Mouse (Mus musculus) retina, postnatal 7 days (tissue): ENCODE data around the gene Sema4c.
"Not testable (repeated sequence)": the region's sequence is repeated elsewhere in the genome, so short reads cannot be mapped to it uniquely, and the experiment has no call there.

ENCODE experiments used
- DNase-seq: peaks from one replicate; pipeline ENCODE4 v3.0.0-alpha.2; 2012; ENCODE audit warnings: low read depth, low spot score

Sema4c gene

DNA sequence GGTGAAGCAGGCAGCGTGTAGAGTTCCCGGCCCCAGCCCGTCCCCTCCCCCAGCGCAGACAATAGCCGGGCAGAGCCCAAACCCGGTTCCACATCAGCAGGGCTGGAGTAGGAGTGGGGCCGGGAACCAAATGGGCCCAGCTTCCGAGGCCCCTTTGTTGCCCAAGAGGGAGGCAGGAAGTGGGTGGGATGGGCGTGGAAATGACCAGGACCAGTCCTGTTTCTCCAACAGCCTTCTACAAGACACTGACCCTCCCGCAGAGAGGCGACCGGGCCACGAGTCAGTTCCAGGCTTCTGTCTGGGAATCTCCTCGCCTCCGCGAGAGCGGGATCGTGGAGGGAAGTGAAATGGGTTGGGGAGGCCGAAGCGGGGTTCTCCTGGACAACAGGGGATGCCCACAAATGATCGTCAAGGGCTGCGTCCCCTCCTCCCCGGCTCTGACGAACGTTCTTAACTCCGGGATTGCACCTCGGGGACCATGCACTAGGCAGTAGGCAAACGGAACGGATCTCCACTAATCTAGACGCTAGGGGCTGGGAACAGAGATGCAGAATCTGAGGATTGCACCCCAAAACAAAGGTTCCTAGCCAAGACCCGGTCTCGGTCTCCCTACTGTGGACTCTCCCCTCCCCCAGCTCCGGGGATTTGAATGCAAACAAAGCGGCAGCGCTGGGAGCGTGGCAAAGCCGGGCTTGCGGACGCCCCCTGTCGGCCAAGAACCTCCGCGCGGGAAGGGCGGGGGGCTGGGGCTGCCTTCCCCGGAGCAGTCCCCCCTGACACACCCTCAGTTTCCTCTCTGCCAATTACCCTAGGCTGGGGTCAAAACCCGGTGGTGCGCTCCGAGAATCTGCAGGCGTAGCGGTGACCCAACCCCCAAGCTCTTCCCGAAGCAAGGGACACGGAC is 1.3 kb downstream of the Sema4c start:
- peak; percentile 83 for DNase-seq

DNA sequence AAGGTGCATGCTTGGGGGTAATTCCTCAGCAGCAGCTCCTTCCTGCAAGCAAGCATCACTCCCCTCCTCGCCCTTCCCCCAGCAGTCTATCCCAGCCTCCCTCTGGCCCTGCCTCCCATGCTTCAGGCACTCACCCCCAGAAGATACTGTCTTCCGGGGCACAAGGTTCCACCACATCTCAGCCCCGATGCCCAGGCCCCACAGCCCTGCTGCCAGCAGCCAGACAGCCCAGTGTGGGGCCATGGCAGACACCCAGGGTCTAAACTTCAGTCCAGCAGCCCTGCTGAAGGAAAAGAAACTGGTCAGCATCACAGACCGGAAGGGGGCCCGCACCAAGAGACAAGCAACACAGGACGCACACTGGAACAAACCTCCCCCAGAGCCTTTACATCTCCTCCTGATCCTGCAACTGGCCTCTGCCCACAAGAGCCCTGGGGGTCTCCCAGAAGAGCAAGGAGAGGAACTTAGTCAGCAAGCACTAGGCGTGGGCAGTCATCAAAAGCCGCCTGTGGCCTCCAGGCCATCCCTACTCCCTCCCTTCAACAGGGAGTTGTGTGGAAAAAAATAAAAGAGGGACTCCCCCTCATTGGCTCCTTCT is 2.3 kb downstream of the Sema4c start:
- no peak for DNase-seq

DNA sequence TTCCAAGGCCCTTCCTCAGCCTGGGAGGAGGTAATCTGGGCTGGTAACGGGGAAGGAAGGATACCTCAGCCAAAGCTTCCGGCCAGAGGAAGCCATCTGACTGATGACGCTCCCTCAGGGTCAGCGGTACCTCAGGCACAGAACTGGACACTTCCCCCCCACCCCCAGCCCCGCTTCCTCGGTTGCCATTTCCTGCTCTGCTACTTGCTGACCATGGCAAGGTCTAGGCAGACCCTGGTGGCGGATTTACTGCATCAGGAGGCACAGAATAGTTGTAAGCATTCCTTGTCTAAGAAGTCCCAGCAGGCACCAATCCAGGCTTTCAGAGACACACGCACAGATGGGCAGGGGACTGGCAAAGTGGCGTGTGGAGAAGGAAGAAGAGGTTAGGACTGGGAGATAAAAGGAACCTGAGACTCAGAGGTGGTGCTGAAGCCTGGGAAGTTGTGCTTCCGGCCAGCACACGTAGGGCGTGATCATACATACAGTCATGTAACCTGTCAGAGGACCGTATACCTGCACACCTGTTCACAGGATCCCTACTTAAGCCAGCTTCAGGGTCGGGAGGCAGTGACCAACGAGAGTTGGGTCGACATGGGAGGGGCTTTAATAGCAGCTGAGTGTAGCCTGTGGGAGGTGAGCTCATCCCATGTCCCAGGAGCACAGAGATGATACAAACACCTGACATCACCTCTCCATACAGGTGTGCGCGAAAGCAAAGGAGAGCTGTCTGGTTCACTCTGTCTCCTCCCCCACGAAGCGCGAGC is 3.3 kb downstream of the Sema4c start:
- DNase-seq: no peak

DNA sequence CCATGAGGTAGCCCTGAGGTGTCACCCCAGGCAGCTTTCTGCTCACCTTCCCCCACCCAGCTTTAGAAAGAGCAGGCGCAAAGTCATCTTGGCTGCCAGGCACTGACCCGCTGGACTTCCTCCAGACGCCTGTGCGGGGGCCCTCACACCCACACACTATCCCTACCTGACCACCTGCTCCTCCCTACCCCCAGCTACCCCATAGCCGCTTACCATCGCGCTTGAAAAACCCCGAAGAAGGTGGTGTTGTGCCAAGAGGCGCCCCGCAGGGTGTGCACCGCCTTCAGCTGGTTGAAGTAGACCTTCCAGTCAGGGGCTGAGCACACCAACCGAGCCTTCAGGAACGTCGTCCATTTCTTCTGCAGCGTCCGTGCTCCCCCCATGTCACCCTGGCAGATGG is 5.6 kb downstream of the Sema4c start:
- no peak for DNase-seq

DNA sequence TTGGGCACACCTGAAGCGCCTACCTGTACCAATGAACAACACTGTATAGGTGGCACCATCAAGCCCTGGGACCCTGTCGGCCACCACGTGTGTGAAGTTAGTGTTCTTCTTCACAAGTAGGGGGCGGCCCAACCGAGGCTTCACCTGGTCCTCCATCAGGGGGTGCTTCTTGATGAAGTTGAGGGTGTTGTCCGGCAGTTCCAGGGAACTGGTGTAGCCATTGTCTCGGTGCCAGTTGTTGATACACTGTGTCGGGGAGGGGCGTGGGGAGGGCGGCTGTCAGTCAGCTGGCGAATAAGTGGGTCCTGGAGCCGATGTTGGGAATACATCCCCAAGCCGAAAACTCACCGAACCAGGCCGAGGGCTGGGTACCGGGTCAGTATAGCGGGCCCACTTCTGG is 6.2 kb downstream of the Sema4c start:
- no peak for DNase-seq

DNA sequence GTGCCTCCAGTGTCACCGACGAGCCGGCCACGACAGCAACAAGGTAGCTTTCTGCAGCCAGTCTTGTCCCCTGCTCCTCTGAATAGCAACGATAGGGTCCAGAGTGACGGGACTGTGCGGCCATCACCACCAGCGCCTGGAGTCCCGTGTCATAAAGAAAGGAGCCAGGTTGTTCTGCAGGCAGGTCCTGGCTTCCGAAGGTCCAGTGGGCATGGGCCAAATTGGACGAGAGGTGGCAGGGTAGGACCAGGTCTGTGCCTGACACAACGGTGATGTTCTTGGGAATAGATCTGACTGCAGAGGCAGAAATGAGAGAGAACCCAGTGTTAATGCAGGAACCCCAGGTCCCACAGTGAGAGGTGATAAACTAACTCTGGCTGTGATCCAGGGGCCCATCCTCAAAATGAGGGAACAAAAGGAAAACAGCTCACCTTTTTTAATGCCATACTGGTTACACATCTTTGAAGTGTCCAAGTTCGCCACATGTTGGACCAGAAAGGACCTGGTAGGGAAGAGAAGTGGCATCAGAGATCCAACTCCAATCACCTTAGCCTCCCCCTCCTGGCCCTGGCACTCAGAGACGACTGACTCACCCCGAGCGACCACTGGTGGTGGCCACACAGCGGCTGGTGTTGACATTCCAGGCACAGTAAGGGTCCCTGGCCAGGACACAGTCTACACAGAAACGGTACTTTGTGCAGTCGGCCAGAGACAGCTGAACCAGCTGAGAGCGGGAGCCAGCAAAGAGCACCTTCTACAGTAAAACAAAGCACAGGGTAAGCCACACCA is 7.9 kb downstream of the Sema4c start:
- no peak for DNase-seq

DNA sequence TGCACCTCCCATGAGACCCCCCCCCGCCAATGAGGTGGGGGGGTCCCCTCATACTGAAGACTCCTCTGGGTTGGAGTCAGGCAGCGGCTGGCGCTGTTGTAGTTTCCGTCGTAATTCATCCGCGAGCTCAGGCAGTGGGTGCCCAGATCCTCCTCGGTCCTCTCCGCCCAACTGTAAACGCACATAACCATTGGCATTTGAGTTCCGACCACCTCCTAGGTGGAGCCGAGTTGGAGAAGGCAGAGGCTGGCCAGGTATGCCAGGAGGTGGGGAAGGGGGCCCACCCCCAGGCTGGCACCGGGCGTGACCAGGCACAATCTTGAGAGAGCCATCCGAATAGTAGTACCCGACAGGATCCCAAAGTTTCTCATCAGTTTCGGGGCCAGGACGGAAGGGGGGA is 8.7 kb downstream of the Sema4c start:
- DNase-seq: no peak

DNA sequence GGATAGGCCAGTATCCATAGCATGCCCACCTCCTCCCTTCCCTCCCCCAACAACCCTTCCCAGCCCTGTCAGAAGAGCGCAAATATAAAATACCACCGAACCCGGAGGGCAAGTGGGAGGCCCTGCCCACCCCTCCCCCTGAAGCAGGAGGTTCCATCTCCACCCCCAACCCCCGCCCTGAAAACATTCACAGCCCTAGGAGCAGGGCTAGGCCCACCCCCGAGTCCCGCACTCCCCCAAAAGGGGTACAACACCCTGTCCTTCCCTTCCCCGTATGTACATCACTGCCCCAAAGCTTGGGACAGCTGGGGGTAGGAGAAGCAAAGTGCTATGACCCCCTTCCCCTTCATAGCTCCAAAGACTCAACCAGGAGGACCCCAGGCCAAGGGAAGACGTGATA is 9.4 kb downstream of the Sema4c start:
- DNase-seq: no peak

DNA sequence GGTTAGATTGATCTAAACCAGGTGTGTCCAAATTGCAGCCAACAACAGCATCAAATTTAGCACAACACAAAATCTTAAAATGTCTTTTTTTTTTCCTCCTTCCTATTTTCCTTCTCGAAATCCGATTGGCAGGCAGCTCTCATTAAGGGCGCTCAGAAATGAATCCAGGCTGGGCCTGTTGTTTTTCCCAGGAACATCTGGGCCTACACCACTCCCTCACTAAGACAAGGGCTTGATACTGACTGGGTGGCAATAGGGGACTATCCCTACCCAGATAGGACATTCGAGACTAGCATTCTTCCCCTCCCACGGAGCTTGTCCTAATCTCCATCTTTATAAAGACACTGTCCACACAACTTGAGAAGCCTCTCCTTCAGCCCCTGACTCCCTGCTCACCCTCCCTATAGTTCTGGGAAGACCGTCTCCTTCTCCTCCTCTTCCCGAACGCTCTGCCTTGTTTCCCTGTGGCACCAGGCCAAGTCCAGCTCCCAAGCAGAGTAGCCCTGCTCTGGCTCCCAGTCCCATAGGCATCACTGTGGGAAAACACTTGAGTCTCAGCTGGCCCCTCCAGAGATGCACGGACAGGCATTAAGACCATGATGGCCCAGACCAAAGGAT is 10.1 kb downstream of the Sema4c start:
- DNase-seq: no peak

DNA sequence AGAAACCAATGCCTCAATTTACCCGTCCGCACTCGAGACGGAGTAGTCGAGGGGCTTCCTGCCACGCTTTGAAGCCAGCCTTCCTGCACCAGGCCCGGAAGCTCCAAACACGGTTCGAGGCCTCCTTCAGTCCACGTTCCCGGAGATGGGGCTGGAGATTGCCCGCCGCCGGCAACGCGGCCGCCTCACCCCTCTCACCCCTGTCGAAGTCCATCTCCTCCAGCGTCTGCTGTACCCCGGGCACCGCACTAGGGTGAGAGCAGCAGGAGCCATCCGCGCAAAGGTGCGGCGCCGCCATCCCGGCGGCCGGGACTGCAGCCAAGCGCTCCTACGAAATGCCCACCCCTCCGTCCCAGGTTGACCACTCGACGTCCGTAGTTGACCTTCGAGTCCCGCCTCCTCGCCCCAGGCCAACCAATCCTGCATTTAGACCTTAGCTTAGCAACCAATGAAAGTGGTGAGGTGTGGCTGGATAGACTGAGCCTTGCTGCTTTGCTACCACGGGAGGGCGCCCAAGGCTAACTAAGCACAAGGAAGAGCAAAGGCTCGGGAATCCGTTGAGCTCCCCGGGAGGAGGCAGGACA is 11.2 kb downstream of the Sema4c start, which contains the start of gene Ankrd39:
TSS of gene Ankrd39 (minus strand) at position 558 of the 584 bp plus-strand sequence.
- DNase-seq: peak; percentile 97

DNA sequence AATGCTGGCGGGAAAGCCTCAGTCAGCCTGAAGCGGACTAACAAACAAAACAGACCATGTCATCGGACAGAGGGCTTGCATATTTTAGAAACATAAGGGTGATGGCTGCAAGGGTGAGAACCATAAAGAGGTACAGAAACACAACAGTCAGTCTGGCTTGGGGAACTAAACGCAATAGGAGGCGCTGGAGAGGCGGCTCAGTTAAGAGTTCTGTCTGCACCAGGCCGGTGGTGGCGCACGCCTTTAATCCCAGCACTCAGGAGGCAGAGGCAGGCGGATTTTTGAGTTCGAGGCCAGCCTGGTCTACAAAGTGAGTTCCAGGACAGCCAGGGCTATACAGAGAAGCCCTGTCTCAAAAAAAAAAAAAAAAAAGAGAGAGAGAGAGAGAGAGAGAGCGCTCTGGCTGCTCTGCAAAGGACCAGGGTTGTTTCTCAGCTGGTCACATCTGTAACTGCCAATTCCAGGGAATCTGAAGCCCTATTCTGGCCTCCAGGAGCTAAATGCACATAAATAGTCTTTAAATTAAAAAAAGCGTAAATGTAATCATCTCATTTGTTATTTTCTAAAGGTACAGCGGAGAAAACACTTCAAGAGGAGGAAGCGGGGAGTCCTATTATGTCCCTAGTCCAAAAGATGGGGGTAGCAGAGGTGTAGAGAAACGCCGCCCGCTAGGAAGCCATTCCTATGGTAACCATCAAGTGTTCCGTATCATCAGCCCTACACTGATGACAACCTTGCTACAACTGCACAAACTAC is 12.1 kb downstream of the Sema4c start:
- no peak for DNase-seq

DNA sequence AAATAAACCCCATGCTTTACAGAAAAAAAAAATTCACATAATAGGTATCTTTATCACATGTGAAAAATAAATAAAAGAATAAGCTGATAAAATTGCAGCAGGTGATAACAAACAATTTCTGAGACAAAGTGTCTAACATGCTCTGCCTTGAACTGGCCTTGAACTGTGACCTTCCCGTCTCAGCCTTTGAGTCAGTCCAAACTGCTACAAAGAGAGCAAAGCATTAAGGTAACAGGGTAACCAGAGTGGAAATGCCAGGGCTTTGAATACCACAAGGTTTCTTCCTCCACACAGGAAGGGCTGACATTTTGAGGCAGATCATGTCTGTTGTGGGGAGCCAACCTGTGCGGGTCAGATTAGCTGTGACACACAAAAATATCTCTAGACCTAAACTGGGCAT is 12.8 kb downstream of the Sema4c start:
- no peak for DNase-seq

DNA sequence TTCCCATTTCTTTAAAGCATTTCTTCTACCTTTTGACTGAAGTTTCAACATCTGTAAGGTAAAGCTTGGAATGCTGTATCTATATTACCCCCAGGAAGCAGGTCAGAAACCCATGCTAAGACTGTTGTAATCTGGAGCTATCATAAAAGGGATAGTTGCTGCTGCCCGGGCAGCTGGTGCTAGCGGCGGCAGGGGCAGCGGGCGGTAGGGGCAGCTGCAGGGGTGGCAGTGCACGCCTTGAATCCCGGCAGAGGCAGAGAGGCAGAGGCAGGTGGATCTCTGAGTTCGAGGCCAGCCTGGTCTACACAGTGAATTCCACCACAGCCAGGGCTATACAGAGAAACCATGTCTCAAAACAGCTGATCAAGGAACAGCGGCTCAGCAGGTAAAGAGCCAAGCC is 15.2 kb downstream of the Sema4c start:
- no peak for DNase-seq

DNA sequence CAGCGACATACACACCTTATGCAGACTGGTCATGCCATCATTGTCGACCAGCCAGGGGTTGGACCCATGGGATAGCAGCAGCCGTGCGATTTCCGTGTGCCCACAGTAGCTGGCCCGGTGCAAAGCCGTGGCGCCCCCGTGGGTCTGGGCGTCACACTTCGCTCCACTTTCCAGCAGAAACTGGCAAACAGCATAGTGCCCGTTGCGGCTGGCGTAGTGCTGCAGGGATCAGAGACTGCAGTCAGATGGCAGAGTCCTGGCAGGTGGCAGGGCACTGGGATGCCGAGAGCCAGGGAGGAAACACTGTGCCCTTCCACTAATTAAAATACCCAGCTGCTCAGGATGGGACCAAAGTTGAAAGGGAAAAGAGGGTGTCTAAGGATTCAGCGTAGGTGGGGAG is 16.3 kb downstream of the Sema4c start:
- no peak for DNase-seq

DNA sequence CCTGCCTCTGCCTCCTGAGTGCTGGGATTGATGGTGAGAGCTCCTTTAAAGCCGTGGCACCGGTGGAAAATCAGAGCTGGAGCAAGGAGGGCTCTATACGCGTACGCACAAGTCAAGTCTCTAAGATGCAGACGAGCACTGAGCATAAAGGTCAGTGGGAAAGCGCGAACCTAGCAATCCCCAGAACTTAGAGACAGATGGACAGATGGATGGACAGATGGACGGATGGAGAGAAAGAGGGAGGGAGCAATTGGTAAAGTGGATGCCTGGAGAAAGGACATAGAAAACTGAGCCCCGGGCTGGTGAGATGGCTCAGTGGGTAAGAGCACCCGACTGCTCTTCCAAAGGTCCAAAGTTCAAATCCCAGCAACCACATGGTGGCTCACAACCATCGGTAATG is 17.3 kb downstream of the Sema4c start:
- DNase-seq: no peak

DNA sequence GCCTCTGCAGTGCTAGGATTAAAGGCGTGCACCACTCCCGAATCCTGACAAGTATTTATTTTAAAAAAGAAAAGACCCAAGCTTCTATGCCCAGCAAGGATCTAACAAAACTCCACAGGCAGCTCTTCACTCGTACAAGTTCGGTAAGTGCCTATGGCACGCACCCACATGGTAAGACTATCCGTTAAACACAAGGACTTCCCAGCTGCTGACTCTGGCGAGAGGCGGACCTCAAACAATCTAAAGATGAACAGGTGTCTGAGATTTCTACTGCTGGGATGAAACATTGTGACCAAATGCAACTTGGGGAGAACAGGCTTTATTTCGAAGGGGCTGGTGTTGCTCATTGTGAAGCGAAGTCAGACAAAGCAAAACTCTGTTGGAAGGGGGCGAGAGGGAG is 18.0 kb downstream of the Sema4c start:
- DNase-seq: no peak

DNA sequence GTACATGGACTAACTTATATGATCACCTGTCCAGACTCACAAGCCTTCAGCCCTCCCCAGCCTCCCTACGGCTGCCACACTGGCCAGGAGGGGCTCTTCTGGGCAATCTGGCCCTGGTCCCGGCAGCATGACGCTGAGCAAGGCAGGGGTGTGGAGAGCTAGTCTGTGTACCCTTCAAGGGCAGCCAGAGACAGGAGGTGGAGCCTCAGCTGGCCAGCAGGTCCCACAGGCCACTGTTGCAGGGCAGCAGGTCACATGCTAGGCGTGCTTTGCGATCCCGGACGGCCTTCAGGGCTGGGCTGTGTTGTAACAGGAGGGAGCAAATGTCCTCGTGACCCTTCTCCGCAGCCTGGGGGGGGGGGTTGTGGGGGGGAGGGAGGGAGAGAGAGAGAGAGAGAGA is 19.0 kb downstream of the Sema4c start, which contains the start of gene Gm42417:
TSS of gene Gm42417 (minus strand) at position 244 of the 400 bp plus-strand sequence.
- no peak for DNase-seq

DNA sequence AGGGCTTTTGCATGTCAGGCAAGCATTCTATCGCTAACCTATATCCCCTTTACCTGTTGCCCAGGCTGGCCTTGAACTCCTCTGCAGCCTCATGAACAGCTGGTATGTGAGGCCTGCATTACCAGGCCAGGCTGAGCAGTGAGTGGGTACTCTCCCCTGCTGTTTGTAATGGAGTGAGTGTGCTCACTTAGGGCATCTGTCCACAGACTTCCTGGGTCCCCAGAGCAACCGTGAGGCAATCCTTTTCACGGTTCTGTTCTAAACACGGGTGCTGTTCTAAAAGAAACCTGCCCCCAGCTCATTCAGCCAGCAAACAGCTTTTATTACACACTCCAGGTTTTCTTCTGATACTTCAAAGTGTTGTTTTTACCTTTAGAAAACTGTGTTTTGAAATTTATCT is 19.4 kb downstream of the Sema4c start:
- DNase-seq: no peak

DNA sequence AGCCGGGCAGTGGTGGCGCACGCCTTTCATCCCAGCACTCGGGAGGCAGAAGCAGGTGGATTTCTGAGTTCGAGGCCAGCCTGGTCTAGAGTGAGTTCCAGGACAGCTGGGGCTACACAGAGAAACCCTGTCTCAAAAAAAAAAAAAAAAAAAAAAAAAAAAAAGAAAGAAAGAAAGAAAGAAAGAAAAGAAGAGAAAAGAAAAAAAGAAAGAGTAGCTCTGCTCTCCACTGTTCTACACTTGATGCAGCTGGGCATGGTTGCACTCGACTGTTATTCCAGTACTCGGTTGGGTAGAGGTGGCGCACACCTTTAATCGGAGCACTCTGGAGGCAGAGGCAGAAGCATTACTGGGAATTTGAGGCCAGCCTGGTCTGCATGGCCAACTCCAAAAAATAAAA is 21.4 kb downstream of the Sema4c start, which contains the start of gene Ankrd23:
TSS of gene Ankrd23 (minus strand) at position 101 of the 400 bp plus-strand sequence.
- not testable (repeated sequence) for DNase-seq

DNA sequence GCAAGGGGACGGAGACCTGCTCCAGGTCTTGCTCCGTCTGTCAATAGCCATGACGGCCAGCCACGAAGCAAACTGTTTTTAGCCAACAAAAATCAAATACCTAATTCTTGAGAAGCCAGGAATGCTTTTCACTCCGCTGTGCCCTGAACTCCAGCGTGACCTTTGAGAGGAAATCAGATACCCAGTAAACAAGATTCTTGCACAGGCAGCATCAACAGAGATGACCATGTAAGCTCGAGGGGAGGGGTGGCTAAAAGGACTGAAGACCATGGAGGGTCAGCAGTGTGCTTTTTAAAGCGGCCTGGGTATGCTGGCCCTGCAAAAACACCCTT is 21.8 kb downstream of the Sema4c start:
- DNase-seq: no peak
